Mouse (Mus musculus): ENCODE measurements at regions not wholly inside any gene's neighbourhood (a gene's known extent, or its start where the extent isn't known, plus 50 kb on each side); places are given as distances from the start of the nearest gene placed in this dataset.

GRCm38 (mm10) chr2:50914176-50914575 is 234.7 kb downstream of the Rnd3 start:
- no peaks in the 10 kb centered on the region for H3K36me3 ChIP-seq
- H3K4me3 ChIP-seq = no peak overlapping the region
- no peak overlapping the region for H3K9ac ChIP-seq (replicated peaks)
- no peak for ATAC-seq (ENCODE audit: low FRiP score, low read depth)
- no peak overlapping the region for H3K27ac ChIP-seq (replicated peaks)
- no peaks in the 10 kb centered on the region for H3K27me3 ChIP-seq
- no peak overlapping the region for H3K4me2 ChIP-seq (replicated peaks)
- peaks cover 31% of the 10 kb centered on the region for H3K4me1 ChIP-seq
- H3K9me3 ChIP-seq = no peaks in the 10 kb centered on the region

- H3K27ac ChIP-seq (replicated peaks) = no peak overlapping the region
- H3K4me1 ChIP-seq = 0 out of 2 replicates have a peak, but pooled peaks cover 3% of the 10 kb centered on the region
- whole genome bisulfite sequencing = 89% methylated on average over 3 of the region's 3 CpGs
- H3K36me3 ChIP-seq = no peaks in the 10 kb centered on the region
- no peak for ATAC-seq (ENCODE audit: low FRiP score, low read depth)
- H3K9me3 ChIP-seq = no peaks in the 10 kb centered on the region
- no peak overlapping the region for H3K4me3 ChIP-seq
- H3K9ac ChIP-seq (replicated peaks) = no peak overlapping the region
- no peak overlapping the region for H3K4me2 ChIP-seq (replicated peaks)
- H3K27me3 ChIP-seq = no peaks in the 10 kb centered on the region
Measured at GRCm38 (mm10) chr2:50908762-50909161, 240.1 kb downstream of the Rnd3 start.

- no peak overlapping the region for H3K9ac ChIP-seq (replicated peaks)
- no peaks in the 10 kb centered on the region for H3K27me3 ChIP-seq
- peaks cover 13% of the 10 kb centered on the region for H3K4me1 ChIP-seq
- ATAC-seq (ENCODE audit: low FRiP score, low read depth) = no peak
- 59% methylated on average over 8 of the region's 8 CpGs for WGBS
- no peaks in the 10 kb centered on the region for H3K9me3 ChIP-seq
- no peak overlapping the region for H3K4me2 ChIP-seq (replicated peaks)
- H3K36me3 ChIP-seq = no peaks in the 10 kb centered on the region
- no peak overlapping the region for H3K4me3 ChIP-seq
- H3K27ac ChIP-seq (replicated peaks) = no peak overlapping the region; the same call in 1 of the 2 replicates
Measured at GRCm38 (mm10) chr2:50902701-50903100, 246.2 kb downstream of the Rnd3 start.

DNA sequence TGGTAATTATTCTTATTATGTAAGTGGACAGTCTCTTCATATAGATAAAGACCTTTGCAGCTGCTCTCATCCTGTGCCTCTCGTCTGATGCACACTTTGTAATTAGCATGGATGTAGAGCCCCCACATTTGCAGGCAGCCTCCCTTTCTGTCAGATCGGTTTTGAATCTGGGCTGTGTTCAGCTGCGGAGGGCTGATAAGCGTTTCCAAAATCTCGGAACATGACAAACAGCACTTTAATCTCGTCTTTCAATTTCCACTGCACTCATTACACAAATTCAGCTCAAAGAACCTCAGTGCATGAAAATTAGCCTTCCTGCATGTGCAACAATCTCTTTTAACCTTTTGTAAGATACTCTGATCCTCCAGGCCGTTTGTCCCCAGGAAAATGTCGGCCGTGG is 246.7 kb downstream of the Rnd3 start:
- H3K27ac ChIP-seq (replicated peaks) = no peak overlapping the region; the same call in 1 of the 2 replicates
- no peaks in the 10 kb centered on the region for H3K36me3 ChIP-seq
- no peaks in the 10 kb centered on the region for H3K27me3 ChIP-seq
- peak; percentile 56; the same call in 1 of the 2 replicates for ATAC-seq (ENCODE audit: low FRiP score, low read depth)
- H3K4me3 ChIP-seq = no peak overlapping the region
- no peak overlapping the region for H3K4me2 ChIP-seq (replicated peaks)
- H3K9ac ChIP-seq (replicated peaks) = no peak overlapping the region
- WGBS = 31% methylated on average over 9 of the region's 9 CpGs
- no peaks in the 10 kb centered on the region for H3K9me3 ChIP-seq
- H3K4me1 ChIP-seq = peaks cover 13% of the 10 kb centered on the region

GRCm38 (mm10) chr2:50888992-50889391 is 259.9 kb downstream of the Rnd3 start:
- Histone ChIP-seq H3K9me3 (no peaks in the 10 kb centered on the region), H3K4me1 (peaks cover 7% of the 10 kb centered on the region), H3K27ac (replicated peaks) (no peak overlapping the region), H3K27me3 (no peaks in the 10 kb centered on the region), H3K4me2 (replicated peaks) (no peak overlapping the region), H3K36me3 (no peaks in the 10 kb centered on the region), H3K9ac (replicated peaks) (no peak overlapping the region), H3K4me3 (no peak overlapping the region)
- no peak for ATAC-seq (ENCODE audit: low FRiP score, low read depth)
- 76% methylated on average over 5 of the region's 5 CpGs for WGBS

DNA sequence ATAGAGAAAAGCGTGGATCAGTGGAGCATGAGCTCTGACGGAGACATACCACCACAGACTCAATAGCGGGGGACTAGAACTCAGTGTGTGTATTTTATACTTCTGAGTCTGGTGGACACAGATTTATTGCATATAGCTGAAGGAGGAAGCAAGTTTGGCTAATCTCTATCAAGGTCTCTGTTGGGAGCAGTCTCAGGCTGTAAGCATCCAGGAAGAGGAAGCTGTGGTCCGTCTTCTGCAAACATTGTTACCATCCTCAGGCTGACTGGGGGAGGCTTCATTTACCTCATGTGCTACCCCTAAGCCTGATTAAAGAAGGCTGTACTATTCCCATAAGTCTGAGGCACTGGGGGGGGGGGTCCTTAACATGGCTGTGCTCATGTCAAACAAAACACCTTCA is 261.0 kb downstream of the Rnd3 start:
- H3K27me3 ChIP-seq = no peaks in the 10 kb centered on the region
- H3K4me3 ChIP-seq = no peak overlapping the region
- no peaks in the 10 kb centered on the region for H3K9me3 ChIP-seq
- H3K4me2 ChIP-seq (replicated peaks) = no peak overlapping the region
- no peak overlapping the region for H3K9ac ChIP-seq (replicated peaks)
- WGBS = 86% methylated on average over 4 of the region's 4 CpGs
- H3K36me3 ChIP-seq = no peaks in the 10 kb centered on the region
- no peak for ATAC-seq (ENCODE audit: low FRiP score, low read depth)
- peaks cover 7% of the 10 kb centered on the region for H3K4me1 ChIP-seq
- no peak overlapping the region for H3K27ac ChIP-seq (replicated peaks)

GRCm38 (mm10) chr2:50885924-50886315 is 263.0 kb downstream of the Rnd3 start:
- 35% methylated on average over 7 of the region's 7 CpGs for whole genome bisulfite sequencing
- ATAC-seq (ENCODE audit: low FRiP score, low read depth) = no peak; the same call in 1 of the 2 replicates
- Histone ChIP-seq H3K27me3 (no peaks in the 10 kb centered on the region), H3K9ac (replicated peaks) (no peak overlapping the region), H3K4me1 (peaks cover 7% of the 10 kb centered on the region), H3K36me3 (no peaks in the 10 kb centered on the region), H3K9me3 (no peaks in the 10 kb centered on the region), H3K4me2 (replicated peaks) (no peak overlapping the region), H3K27ac (replicated peaks) (no peak overlapping the region), H3K4me3 (no peak overlapping the region)

GRCm38 (mm10) chr2:50885280-50885923 is 263.5 kb downstream of the Rnd3 start:
- no peak overlapping the region for H3K4me2 ChIP-seq (replicated peaks)
- H3K4me3 ChIP-seq = no peak overlapping the region
- H3K27me3 ChIP-seq = no peaks in the 10 kb centered on the region
- ATAC-seq (ENCODE audit: low FRiP score, low read depth) = no peak
- H3K9ac ChIP-seq (replicated peaks) = no peak overlapping the region
- no peaks in the 10 kb centered on the region for H3K36me3 ChIP-seq
- no peak overlapping the region for H3K27ac ChIP-seq (replicated peaks)
- peaks cover 7% of the 10 kb centered on the region for H3K4me1 ChIP-seq
- no peaks in the 10 kb centered on the region for H3K9me3 ChIP-seq
- 82% methylated on average over 4 of the region's 4 CpGs for WGBS

- ATAC-seq (ENCODE audit: low FRiP score, low read depth) = no peak
- Histone ChIP-seq H3K4me2 (replicated peaks) (no peak overlapping the region), H3K36me3 (no peaks in the 10 kb centered on the region), H3K9ac (replicated peaks) (no peak overlapping the region), H3K4me3 (no peak overlapping the region), H3K27me3 (no peaks in the 10 kb centered on the region), H3K27ac (replicated peaks) (no peak overlapping the region), H3K9me3 (no peaks in the 10 kb centered on the region), H3K4me1 (peaks cover 7% of the 10 kb centered on the region)
- 93% methylated on average over 4 of the region's 4 CpGs for WGBS
Measured at GRCm38 (mm10) chr2:50881514-50882038, 267.3 kb downstream of the Rnd3 start.

DNA sequence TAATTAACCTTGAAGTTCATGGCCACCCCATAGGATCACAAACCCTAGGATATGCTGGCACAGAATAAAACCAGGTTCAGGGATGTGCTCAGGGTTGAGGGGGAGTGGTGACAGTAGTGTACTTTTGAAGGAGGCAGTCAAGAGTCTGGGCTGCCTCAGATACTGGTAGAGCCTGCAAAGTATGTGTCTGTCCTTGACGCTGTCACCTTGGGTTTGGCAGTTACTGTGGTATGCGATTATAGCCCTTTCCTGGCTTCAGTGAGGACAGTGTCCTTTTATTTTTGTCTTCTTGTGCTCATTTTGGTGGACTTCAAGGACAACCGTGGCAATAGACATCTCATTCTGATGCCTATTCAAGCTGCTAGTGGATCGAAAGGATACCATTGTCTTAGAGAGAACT is 268.1 kb downstream of the Rnd3 start:
- Histone ChIP-seq H3K27ac (replicated peaks) (no peak overlapping the region), H3K4me1 (peaks cover 2% of the 10 kb centered on the region; the same call in 1 of the 2 replicates), H3K9me3 (no peaks in the 10 kb centered on the region), H3K4me3 (no peak overlapping the region), H3K9ac (replicated peaks) (no peak overlapping the region), H3K27me3 (no peaks in the 10 kb centered on the region), H3K36me3 (no peaks in the 10 kb centered on the region), H3K4me2 (replicated peaks) (no peak overlapping the region)
- WGBS = 91% methylated on average over 4 of the region's 4 CpGs
- ATAC-seq (ENCODE audit: low FRiP score, low read depth) = no peak

GRCm38 (mm10) chr2:50877716-50878115 is 271.2 kb downstream of the Rnd3 start:
- Histone ChIP-seq H3K4me2 (replicated peaks) (no peak overlapping the region), H3K9ac (replicated peaks) (no peak overlapping the region), H3K4me1 (no peaks in the 10 kb centered on the region), H3K36me3 (no peaks in the 10 kb centered on the region), H3K27me3 (no peaks in the 10 kb centered on the region), H3K27ac (replicated peaks) (no peak overlapping the region), H3K9me3 (no peaks in the 10 kb centered on the region), H3K4me3 (no peak overlapping the region)
- WGBS = 88% methylated on average over 17 of the region's 17 CpGs
- no peak for ATAC-seq (ENCODE audit: low FRiP score, low read depth)

DNA sequence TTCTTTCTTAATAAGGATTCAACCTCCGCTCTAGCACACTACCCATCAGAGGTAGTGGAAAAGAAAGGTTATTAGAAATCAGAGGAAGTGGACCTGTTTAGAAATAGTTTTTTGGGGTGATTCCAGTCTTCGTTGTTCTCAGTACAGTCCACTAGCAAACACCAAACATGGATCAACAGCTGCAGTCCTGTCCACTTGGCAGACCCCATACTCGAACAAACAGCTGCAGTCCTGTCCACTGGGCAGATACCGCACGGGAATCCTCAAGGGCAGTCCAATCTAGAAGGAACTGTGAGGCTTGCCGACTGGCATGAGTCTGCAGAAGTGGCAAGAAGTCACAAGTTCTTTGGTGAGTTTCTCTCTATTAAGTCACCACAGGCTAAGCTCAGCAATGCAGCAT is 273.8 kb downstream of the Rnd3 start:
- Histone ChIP-seq H3K36me3 (no peaks in the 10 kb centered on the region), H3K9ac (replicated peaks) (no peak overlapping the region), H3K9me3 (no peaks in the 10 kb centered on the region), H3K27ac (replicated peaks) (no peak overlapping the region), H3K4me2 (replicated peaks) (no peak overlapping the region), H3K4me3 (no peak overlapping the region), H3K4me1 (no peaks in the 10 kb centered on the region), H3K27me3 (no peaks in the 10 kb centered on the region)
- no peak for ATAC-seq (ENCODE audit: low FRiP score, low read depth)
- 92% methylated on average over 6 of the region's 6 CpGs for WGBS
